In the genomic region with DNA sequence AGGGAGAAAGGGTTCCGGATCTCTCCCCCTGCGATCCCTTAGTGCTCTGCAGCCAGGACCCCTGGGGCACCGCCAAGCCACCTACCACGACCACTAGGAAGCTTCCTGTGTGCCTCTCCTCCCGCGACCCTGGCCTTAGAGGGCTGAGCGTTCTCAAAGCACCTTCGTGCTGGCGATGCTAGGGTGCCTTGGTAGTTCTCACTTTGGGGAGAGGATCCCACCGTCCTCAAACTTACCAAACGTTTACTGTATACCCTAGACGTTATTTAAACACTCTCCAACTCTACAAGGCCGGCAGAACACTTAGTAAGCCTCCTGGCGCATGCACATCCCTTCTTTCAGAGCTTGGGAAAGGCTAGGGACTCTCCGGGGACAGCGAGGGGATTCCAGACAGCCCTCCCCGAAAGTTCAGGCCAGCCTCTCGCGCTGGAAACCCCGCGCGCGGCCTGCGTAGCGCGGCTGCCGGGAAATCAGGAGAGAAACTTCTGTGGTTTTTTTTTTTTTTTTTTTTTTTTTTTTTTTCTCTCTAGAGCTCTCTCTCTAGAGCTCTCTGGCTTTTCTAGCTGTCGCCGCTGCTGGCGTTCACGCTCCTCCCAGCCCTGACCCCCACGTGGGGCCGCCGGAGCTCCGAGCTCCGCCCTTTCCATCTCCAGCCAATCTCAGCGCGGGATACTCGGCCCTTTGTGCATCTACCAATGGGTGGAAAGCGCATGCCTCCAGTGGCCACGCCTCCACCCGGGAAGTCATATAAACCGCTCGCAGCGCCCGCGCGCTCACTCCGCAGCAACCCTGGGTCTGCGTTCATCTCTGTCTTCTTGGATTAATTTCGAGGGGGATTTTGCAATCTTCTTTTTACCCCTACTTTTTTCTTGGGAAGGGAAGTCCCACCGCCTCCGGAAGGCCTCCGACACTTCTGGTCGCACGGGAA, we compare ENCODE assay signal across 8 mouse cellular contexts. TPM values are rescaled to one million over a fixed set of nuclear protein-coding genes. Genes with fewer than 3 reads are reported as not detected.
DNase-seq lines count a peak whose midpoint lies in the region.

Gene Gadd45b (plus strand): TSS at position 775 of the 928 bp plus-strand sequence.

- peak within 1 kb of the TSS; percentile 98 for H3K4me3 ChIP-seq in megakaryocyte, embryonic 14.5 days (replicated peaks)

- peaks cover 11% of the 10 kb centered on the region for H3K27me3 ChIP-seq in megakaryocyte, embryonic 14.5 days (replicated peaks)

- H3K36me3 ChIP-seq in megakaryocyte, embryonic 14.5 days (replicated peaks; ENCODE audit: low read length) = peaks cover 12% of the 10 kb centered on the region

- H3K4me1 ChIP-seq in megakaryocyte, embryonic 14.5 days = peaks cover 84% of the 10 kb centered on the region

- H3K9me3 ChIP-seq in megakaryocyte, embryonic 14.5 days = no peaks in the 10 kb centered on the region

- peak; percentile 92 for DNase-seq in WW6 (ENCODE audit: low read depth, low spot score)
- DNase-seq in cerebellum, postnatal 36 days = peak; percentile 98 to 99
- DNase-seq in gastrocnemius, adult 8-10 months (ENCODE audit: low spot score in 2 of 2) = peak; percentile 95 to 98
- DNase-seq in hindlimb bud, embryonic 11.5 days (ENCODE audit: extremely low spot score, low read depth, low spot score) = peak; percentile 96
- DNase-seq in left cerebral cortex, adult 8-10 months (ENCODE audit: low spot score in 2 of 2) = peak; percentile 98 to 99
- DNase-seq in right cerebral cortex, postnatal 10 days (ENCODE audit: low spot score in 2 of 2) = peak; percentile 99 to 100
- peak; percentile 97 for DNase-seq in urinary bladder, postnatal 25 days (ENCODE audit: low spot score)

RNA-seq across cellular contexts. Expression of gene Gadd45b, which starts in this region (rescaled TPM):
- total RNA-seq in gastrocnemius, adult 8-10 months (2022) = 10 to 100 TPM in 3 of 4 experiments, 1 to 10 TPM in 1; 6.8 to 31.8 (median 26.9) TPM
- 10 to 100 TPM; 13.8 to 24.0 (median 20.6) TPM for total RNA-seq in left cerebral cortex, adult 8-10 months (2022)
- 29.3 and 96.0 TPM in 2 replicates for polyA plus RNA-seq in megakaryocyte, embryonic 14.5 days (2012; ENCODE audit: insufficient read depth, low replicate concordance)

Comparison
In these comparisons a context has a peak if more than half of its experiments do, and no peak if none do; other contexts are left out.
1. Peak in every context shown above with its lines: DNase-seq and H3K4me3 ChIP-seq.